Mouse (Mus musculus) right cerebral cortex, postnatal 25 days (tissue): ENCODE measurements around the gene Mab21l1.

Source experiments
- DNase-seq: peaks from one replicate; pipeline ENCODE4 v3.0.0; 2022

Gene Mab21l1

GRCm38 (mm10) chr3:55782056-55782687 lies at the start of gene Mab21l1:
TSS of gene Mab21l1 (plus strand) at chr3:55782510.
- DNase-seq: no peak

GRCm38 (mm10) chr3:55733665-55734064 lies 48.6 kb upstream of the Mab21l1 start:
- DNase-seq: no peak

GRCm38 (mm10) chr3:55741428-55741827 lies 40.9 kb upstream of the Mab21l1 start:
- DNase-seq: no peak

DNA sequence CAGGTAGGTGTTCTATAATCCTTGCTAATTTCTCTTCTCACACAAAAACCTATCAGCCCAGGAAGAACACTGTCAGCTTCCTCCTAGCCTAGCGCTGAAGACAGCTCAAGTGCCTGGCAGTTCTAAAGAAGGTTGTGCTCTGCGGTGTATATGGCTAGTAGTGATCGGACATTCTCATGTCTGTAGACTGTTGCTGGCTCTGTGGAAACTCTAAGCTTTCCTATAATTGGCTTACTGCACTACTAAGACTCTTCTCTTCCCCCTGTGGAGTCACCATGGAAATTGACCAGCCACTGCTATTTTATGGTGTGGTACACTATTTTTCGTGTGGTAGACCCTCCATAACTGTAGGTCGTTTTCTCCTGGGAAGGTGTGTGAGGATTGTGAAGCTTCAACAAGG lies 40.1 kb upstream of the Mab21l1 start:
- no peak for DNase-seq

DNA sequence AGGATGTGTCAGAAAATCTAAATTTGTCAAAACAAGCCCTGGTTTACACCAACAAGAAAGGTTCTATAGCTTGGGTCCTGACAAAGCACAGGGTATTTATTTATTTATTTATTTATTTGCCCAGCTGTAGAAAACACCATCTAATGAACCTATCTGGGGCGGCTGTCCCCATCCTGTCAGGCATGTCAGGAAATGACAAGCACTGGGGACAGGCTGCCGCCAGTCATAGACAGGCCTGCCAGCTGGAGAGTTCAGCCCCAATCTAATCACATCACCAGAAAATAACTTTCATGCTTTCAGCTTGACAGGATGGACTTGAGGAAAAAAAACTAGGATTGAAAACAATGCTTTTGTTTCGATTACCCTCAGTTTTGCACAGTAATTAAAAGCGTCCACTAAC lies 39.7 kb upstream of the Mab21l1 start:
- no peak for DNase-seq

- DNase-seq: no peak
Observed at GRCm38 (mm10) chr3:55743885-55744284, 38.4 kb upstream of the Mab21l1 start.

DNA sequence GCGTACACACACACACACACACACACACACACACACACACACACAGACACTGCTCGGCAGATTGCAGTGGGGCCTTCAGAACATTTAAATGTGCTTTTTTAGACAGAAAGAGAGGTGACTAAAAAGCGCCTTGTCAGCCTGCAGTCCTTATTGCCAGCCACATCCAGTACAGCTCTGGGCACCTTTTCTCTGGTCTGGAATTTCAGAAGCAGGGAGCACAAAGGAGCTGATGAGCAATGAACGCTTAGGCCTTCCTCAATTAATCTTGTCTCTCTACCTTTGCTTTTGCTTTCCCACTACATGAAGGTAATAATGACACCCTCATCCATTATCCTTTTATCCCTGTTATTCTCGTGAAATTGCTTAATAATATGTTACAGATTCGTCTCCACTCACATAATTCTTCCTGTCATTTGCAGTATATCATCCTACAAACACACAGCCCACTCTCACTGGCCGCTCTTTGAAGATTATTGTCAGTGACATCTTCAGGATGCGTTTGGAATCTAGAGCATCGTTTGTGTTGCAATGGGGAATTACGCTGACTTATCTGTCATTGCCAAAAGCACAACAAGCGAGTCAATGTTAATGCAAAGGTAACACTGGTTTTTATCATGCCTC lies 31.8 kb upstream of the Mab21l1 start:
- DNase-seq: no peak

- DNase-seq: no peak
Observed at GRCm38 (mm10) chr3:55751363-55751762, 30.9 kb upstream of the Mab21l1 start.

DNA sequence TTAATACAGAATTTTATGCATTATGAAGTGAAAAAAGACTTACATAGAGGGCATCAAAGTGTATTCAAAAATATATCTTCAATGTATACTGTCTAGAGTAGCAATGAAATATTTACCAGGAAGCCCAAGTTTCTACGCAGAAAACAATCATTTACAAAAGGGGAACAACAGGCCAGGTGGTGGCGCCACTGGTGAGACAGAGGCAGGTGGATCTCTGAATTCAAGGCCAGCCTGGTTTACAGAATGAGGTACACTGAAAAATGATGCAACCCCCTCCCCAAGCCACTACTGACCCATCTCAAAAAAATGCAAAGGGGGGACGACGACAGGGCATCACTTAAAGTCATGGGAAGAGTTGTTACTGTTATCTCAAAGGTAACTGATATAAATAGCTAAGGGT lies 29.8 kb upstream of the Mab21l1 start:
- DNase-seq: no peak

DNA sequence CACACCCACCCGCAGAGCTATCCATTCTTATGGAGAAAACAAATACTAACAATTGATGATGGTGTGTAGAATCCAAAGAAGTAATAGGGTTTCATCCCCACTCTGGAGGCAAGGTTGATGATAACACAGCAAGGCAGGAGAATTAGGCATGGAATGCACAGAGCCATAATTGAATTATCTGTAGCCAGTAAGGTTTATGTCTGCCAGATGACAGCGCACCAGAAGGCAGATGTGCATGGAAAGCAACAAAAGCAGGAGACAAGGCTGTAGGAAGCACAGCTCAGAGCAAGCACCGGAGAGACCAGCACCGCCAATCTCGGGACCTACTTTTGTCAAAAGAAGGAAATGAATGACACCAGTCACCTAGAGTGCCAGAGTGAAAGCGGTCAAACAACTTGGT lies 28.4 kb upstream of the Mab21l1 start:
- DNase-seq: no peak

DNA sequence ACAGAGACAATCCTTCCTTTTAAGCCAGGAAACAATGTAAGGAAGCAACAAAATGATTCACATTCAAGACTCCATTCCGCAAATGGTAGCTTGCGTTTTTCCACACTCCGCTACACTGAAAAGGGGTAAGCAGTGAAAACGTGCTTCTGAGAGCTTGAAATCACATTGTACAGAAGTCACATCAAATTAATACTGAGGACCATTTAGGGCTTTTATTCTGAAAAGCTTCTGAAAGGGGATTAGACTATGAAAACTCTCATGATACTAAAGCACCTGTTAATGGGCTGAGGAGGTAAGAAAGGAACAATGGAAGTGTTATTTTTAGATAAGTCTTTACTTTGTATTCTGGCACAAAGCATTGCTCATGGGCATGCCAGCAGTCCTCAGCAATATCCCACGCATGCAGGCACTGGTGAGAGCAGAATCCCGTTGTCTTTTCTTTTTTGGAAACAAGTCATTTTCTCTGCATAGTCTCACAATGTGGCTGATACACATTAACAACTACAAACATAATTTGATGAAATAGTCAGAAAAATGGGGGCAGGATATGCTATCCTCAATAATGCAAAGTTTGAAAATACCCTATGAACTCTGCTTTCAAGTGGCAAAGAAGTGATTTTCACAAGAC lies 27.2 kb upstream of the Mab21l1 start:
- DNase-seq: no peak

DNA sequence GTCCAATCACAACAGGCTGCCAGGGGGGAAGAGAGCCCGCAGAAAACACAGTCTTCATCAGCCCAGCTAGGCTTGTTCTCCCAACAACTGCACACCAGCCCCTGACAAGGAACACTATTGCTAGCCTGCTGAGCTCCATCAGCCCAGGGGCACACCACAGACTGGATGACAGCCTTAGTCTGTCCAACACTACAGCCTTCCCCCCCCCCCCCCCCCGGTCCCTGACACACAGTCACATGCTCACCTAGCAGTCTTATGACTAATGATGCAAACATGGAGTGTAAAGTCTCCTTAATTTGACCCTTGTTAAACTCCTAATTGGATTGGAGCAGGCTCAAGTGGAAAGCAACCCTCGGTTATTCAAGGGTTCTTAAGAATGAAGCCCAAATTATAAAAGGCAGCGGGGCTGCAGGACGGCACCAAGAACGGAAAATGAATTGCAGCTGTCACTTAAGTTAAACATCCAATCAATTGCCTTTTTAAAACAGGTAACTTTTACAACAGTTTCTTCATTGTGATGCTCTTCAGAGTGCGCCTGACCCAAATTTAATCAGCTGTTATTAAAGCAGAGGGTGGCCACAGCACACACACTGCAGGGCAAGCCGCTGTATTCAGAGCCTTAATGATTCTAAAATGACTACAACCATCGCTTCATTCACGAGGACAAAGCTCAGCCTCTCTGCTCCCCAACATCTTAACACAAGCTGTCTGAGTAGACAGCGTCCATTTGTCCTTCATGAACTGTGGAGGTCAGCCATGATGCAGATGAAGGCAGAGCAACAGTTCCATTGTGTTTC lies 26.3 kb upstream of the Mab21l1 start:
- no peak for DNase-seq

DNA sequence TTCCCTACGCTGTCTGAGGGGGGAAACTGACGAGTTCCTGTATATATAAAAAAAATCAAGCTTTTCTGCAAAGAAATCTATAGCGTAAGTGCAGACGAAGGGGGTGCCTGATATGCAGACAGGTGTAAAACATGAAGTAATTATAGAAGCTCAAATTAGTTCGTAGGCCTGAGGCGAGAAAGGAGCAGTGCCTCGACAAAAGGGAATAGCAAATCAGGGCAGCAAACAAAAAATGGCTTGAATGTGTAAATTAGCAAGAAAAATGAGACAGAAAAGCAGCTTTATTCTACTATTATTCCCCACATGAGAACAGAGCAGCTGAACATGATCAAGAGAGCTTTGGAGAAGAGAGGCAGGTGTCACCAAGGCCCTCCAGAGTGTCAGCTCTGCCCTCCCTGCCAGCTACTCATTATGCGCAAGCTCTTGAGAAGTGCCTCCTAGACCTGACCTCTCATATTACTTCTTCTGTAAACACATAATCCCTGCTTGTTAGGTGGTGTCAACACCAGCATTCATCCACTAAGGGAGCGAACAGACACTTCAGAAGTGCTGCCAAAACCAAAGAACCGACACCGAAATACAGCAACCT lies 25.6 kb upstream of the Mab21l1 start:
- no peak for DNase-seq

GRCm38 (mm10) chr3:55758297-55758696 lies 24.0 kb upstream of the Mab21l1 start:
- DNase-seq: no peak

DNA sequence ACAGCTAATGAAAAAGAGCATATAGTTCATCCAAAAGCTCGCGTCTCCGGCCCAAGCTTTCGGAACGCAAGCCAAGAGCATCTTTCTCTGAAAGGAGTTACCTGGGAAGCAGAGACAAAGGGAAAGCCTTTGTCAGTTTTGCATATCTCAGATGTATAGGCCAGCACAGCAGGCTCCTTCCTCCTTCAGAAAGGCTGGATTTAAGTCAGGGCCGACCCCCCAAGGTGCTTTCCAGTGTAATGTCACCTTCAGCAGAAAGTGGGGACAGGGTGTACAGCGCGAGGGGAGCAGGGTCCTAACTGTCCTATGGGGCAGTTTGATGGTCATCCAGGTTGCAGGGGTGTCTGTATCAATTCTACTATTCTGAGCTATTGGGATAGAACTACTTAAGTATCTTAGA lies 18.7 kb upstream of the Mab21l1 start:
- no peak for DNase-seq

DNA sequence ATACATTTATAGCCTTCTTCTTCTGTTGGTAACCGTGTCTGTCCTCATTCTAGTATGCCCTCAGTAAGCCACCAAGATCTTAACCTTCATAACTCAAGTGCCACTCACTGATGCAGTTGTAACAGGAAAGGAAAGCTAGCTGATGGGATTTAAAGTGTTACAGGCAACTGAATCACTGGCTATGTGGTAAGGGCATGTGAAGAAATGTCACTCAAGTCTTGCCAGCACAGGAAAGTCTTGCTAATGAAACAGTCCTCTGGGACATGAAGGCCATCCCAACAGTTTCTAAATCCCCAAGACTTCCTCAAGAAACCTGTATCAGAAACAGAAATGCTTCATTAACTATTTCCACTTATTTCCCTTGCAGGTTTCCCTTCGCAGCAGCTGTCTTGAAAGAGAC lies 13.7 kb upstream of the Mab21l1 start:
- DNase-seq: no peak

DNA sequence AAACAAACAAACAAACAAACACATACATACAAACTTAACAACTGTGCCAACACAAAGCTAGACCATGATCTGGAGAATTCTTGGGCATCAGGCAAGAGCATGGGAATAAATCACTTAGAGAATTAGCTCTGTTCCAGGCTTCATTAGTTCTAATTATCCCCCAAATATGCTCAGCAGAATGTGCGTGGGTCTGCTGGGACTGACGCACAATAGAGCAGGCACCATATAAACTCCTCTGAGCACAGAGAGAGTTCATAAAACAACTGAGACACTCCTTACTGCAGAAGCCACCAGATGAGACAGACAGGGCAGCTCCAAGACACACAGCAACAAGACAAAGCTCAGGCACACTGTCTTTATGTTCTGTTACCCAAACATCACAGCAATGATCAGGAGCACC lies 13.0 kb upstream of the Mab21l1 start:
- DNase-seq: no peak

GRCm38 (mm10) chr3:55774203-55774602 lies 8.1 kb upstream of the Mab21l1 start:
- no peak for DNase-seq

GRCm38 (mm10) chr3:55775245-55775644 lies 7.1 kb upstream of the Mab21l1 start:
- no peak for DNase-seq

DNA sequence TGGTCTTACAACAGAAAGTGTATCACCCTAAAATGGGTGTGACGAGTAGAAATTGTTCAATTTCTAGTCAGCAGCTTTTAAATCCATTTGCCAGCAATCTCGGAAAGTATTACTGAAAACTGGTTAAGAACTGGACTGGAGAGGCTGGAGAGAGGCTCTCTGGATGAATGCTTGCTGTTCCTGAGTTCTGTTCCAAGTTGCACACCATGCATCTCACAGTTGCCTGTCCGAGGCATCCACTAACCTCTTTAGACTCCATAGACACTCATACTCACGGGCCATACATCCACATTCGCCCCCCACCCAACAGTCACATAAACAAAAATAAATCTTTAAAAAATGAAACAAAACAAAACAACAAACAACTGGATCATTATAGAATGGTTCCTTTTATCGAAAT lies 6.6 kb upstream of the Mab21l1 start:
- no peak for DNase-seq

DNA sequence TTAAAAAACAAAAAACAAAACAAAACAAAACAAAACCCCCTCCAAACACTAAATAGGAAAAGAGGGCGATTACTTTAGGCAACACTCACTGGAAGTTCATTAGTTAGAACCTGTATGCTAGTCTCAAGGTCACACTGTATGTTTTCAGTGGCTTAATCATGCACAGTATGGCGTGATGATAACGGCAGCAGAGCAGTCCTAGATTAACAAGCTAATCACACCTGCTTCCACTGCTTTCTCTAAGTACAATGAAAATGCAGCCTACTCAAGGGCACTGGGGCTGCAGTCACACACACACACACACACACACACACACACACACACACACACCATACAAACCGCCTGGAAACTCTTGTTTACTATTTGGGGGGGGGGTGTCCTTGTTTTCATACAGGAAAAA lies 4.8 kb upstream of the Mab21l1 start:
- DNase-seq: no peak

GRCm38 (mm10) chr3:55778764-55779730 lies 3.3 kb upstream of the Mab21l1 start:
- no peak for DNase-seq
